ENCODE assay signal across 12 mouse cellular contexts in the genomic region with DNA sequence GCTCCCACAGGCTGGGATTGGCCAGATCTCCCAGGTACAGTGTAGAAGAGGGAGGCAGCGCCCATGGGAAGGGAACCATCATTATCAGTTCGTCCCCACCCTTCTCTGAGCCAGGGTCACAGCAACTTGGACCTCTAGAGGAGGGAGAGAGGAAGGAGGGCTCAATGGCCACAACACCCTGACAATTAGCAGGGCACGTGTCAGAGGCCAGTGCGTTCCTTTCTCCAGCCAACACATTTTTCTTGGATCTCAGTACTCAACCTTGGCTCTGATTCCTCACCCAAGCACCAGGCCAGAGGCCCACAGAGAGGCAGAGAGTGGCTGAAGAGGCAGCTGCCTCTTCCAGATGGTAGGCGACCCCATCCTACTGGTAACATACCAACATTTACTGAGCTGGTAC.
DNase-seq lines count a peak whose midpoint lies in the region; ATAC-seq and TF ChIP-seq lines count a peak whose summit lies in the region.
"Had no signal": no experiment of that assay in that cellular context is flagged by ENCODE, and none has a peak within 500 bp of the region (broad histone marks: within the 10 kb centered on the region; RNA-seq: fewer than 3 reads in every experiment).

No protein-coding gene starts in this region.

- TF ChIP-seq POLR2A in spleen, adult 2 months (IDR thresholded peaks at IDR 0.05; ENCODE audit: low read depth, low read length) = no peak

- no peak overlapping the region for H3K4me2 ChIP-seq in limb, embryonic 11.5 days (ENCODE audit: low read depth, severe bottlenecking)
- H3K4me2 ChIP-seq in forebrain, embryonic 12.5 days = no peak overlapping the region
- H3K4me2 ChIP-seq: forebrain, embryonic 13.5 days; hindbrain, embryonic 13.5 days; limb, embryonic 13.5 days had no signal

- H3K27ac ChIP-seq in spleen, adult 2 months (ENCODE audit: insufficient read depth, low read length) = peak overlapping the region; percentile 6; the same call in 1 of the 2 replicates
- H3K27ac ChIP-seq in limb, embryonic 11.5 days (replicated peaks; ENCODE audit: low read depth, low read length) = 0 out of 2 replicates have a peak overlapping the region, but pooled peaks have one; percentile 25
- H3K27ac ChIP-seq in forebrain, embryonic 12.5 days = no peak overlapping the region
- H3K27ac ChIP-seq: forebrain, embryonic 13.5 days; hindbrain, embryonic 13.5 days had no signal

- no peak overlapping the region for H3K4me3 ChIP-seq in spleen, adult 2 months (ENCODE audit: extremely low read depth, insufficient read depth, insufficient read length)
- H3K4me3 ChIP-seq in limb, embryonic 11.5 days (ENCODE audit: low read depth, low read length) = no peak overlapping the region
- H3K4me3 ChIP-seq in forebrain, embryonic 12.5 days (replicated peaks) = no peak overlapping the region
- H3K4me3 ChIP-seq: forebrain, embryonic 13.5 days; hindbrain, embryonic 13.5 days; limb, embryonic 13.5 days had no signal

- no peaks in the 10 kb centered on the region for H3K36me3 ChIP-seq in spleen, adult 2 months (ENCODE audit: control insufficient read depth, insufficient read depth, low read length)
- no peaks in the 10 kb centered on the region for H3K36me3 ChIP-seq in limb, embryonic 11.5 days (ENCODE audit: control insufficient read depth, insufficient read depth, low read length)
- no peaks in the 10 kb centered on the region for H3K36me3 ChIP-seq in forebrain, embryonic 12.5 days (replicated peaks)
- H3K36me3 ChIP-seq: hindbrain, embryonic 13.5 days had no signal

- TF ChIP-seq CTCF in spleen, adult 2 months (IDR thresholded peaks at IDR 0.05; ENCODE audit: extremely low read depth, insufficient read depth, insufficient read length, insufficient replicate concordance) = no peak

- peak; percentile 67 for DNase-seq in adrenal gland, postnatal 14 days
- no peak for DNase-seq in adrenal gland, postnatal 4 days (ENCODE audit: low spot score in 2 of 2)
- no peak for DNase-seq in spleen, adult 2 months (ENCODE audit: low read depth in 1 of 2, low spot score in 2 of 2)
- no peak for DNase-seq in spleen, postnatal 36 days (ENCODE audit: low spot score in 2 of 2)
- no peak for DNase-seq in limb, embryonic 11.5 days (ENCODE audit: low spot score)
- DNase-seq in urinary bladder, adult 18-20 months (ENCODE audit: low spot score in 2 of 2) = no peak
- no peak for DNase-seq in spleen, adult 12 weeks (ENCODE audit: low spot score)
- DNase-seq: cerebellum, adult 9-11 months had no signal

- no peaks in the 10 kb centered on the region for H3K9me3 ChIP-seq in limb, embryonic 11.5 days (ENCODE audit: control insufficient read depth, low read length)
- no peaks in the 10 kb centered on the region for H3K9me3 ChIP-seq in forebrain, embryonic 12.5 days
- H3K9me3 ChIP-seq: forebrain, embryonic 13.5 days; hindbrain, embryonic 13.5 days; limb, embryonic 13.5 days had no signal

- no peaks in the 10 kb centered on the region for H3K27me3 ChIP-seq in spleen, adult 2 months (ENCODE audit: control insufficient read depth, insufficient read depth, low read length)
- no peaks in the 10 kb centered on the region for H3K27me3 ChIP-seq in limb, embryonic 11.5 days (ENCODE audit: control insufficient read depth, insufficient read depth, low read length)
- no peaks in the 10 kb centered on the region for H3K27me3 ChIP-seq in forebrain, embryonic 12.5 days
- H3K27me3 ChIP-seq: forebrain, embryonic 13.5 days; hindbrain, embryonic 13.5 days; limb, embryonic 13.5 days had no signal

- no peaks in the 10 kb centered on the region for H3K4me1 ChIP-seq in spleen, adult 2 months (ENCODE audit: control insufficient read depth, insufficient read depth, insufficient read length)
- H3K4me1 ChIP-seq in limb, embryonic 11.5 days (ENCODE audit: control insufficient read depth, insufficient read depth, low read length) = peaks cover 23% of the 10 kb centered on the region
- no peaks in the 10 kb centered on the region for H3K4me1 ChIP-seq in forebrain, embryonic 12.5 days
- H3K4me1 ChIP-seq: forebrain, embryonic 13.5 days; hindbrain, embryonic 13.5 days had no signal

- ATAC-seq in limb, embryonic 11.5 days (ENCODE audit: insufficient number of reproducible peaks, low FRiP score, low TSS enrichment, low read depth) = no peak
- no peak for ATAC-seq in forebrain, embryonic 12.5 days (ENCODE audit: low FRiP score)
- ATAC-seq: forebrain, embryonic 13.5 days had no signal

- no peak overlapping the region for H3K9ac ChIP-seq in limb, embryonic 11.5 days (ENCODE audit: low read length)
- no peak overlapping the region for H3K9ac ChIP-seq in forebrain, embryonic 12.5 days
- H3K9ac ChIP-seq: forebrain, embryonic 13.5 days; hindbrain, embryonic 13.5 days had no signal

- 79% methylated on average over 5 of the region's 5 CpGs for WGBS in spleen, adult 2 months
- 83% methylated on average over 5 of the region's 5 CpGs for WGBS in limb, embryonic 11.5 days
- 79% methylated on average over 5 of the region's 5 CpGs for WGBS in forebrain, embryonic 12.5 days
